Mouse (Mus musculus) stomach, postnatal 0 days (tissue): ENCODE measurements around the gene Olfr571.

Experiments
- CTCF ChIP-seq: IDR thresholded peaks from 2 replicates; pipeline ENCODE4 v1.5.1; 2016; ENCODE audit warnings: antibody characterized with exemption, low read depth, mild to moderate bottlenecking, moderate library complexity
- EP300 ChIP-seq: optimal IDR thresholded peaks from 2 replicates; pipeline ENCODE3; 2016; ENCODE audit warnings: antibody characterized with exemption

- TF ChIP-seq CTCF (no peak), EP300 (no peak)
These were observed 30.8 kb upstream of the Olfr571 start, which contains the start of gene Olfr574 for GRCm38 (mm10) chr7:102948167-102948566.
